Mouse (Mus musculus): ENCODE data around the gene Cdkl3. TPM values are rescaled to one million over a fixed set of nuclear protein-coding genes. Genes with fewer than 3 reads are reported as not detected.

The Cdkl3 gene
- polyA plus RNA-seq, 1 experiment: 0.24 TPM

- peaks cover 2% of the 10 kb centered on the region; the same call in 1 of the 2 replicates for H3K4me1 ChIP-seq (ENCODE audit: control insufficient read depth, insufficient read depth, insufficient read length, low read length)
- no peak for TF ChIP-seq CTCF (IDR thresholded peaks at IDR 0.05; ENCODE audit: extremely low read depth, insufficient read length, insufficient replicate concordance, low read depth, low read length)
- no peak; the same call in 1 of the 2 replicates for TF ChIP-seq POLR2A (IDR thresholded peaks at IDR 0.05; ENCODE audit: low read depth, low read length)
- H3K27ac ChIP-seq (ENCODE audit: insufficient read depth, low read depth, low read length): peak within 1 kb of the TSS; percentile 86
- H3K27me3 ChIP-seq (ENCODE audit: control insufficient read depth, insufficient read depth, low read length): no peaks in the 10 kb centered on the region
- WGBS: under 1% methylated on average over 63 of the region's 63 CpGs
- H3K36me3 ChIP-seq (ENCODE audit: control insufficient read depth, insufficient read depth, low read length): peaks cover 22% of the 10 kb centered on the region
- peak within 1 kb of the TSS; percentile 89 for H3K4me3 ChIP-seq (ENCODE audit: low read depth, low read length)
Observed at GRCm38 (mm10) chr11:52000290-52000962, 3.6 kb upstream of the Cdkl3 start, which contains the start of gene Ube2b. Ube2b (minus strand) TSS chr11:52000762.

- H3K27ac ChIP-seq (ENCODE audit: insufficient read depth, low read depth, low read length): no peak overlapping the region; the same call in 1 of the 2 replicates
- peaks cover 13% of the 10 kb centered on the region for H3K36me3 ChIP-seq (ENCODE audit: control insufficient read depth, insufficient read depth, low read length)
- no peak overlapping the region for H3K4me3 ChIP-seq (ENCODE audit: low read depth, low read length)
- H3K4me1 ChIP-seq (ENCODE audit: control insufficient read depth, insufficient read depth, insufficient read length, low read length): peaks cover 2% of the 10 kb centered on the region; the same call in 1 of the 2 replicates
- WGBS: 77% methylated on average over 10 of the region's 10 CpGs
- H3K27me3 ChIP-seq (ENCODE audit: control insufficient read depth, insufficient read depth, low read length): no peaks in the 10 kb centered on the region
- TF ChIP-seq POLR2A (IDR thresholded peaks at IDR 0.05; ENCODE audit: low read depth, low read length) (no peak), CTCF (IDR thresholded peaks at IDR 0.05; ENCODE audit: extremely low read depth, insufficient read length, insufficient replicate concordance, low read depth, low read length) (no peak)
Observed at GRCm38 (mm10) chr11:52001341-52001740, 2.7 kb upstream of the Cdkl3 start.

GRCm38 (mm10) chr11:52001861-52002260 lies 2.2 kb upstream of the Cdkl3 start:
- H3K4me1 ChIP-seq (ENCODE audit: control insufficient read depth, insufficient read depth, insufficient read length, low read length): peaks cover 2% of the 10 kb centered on the region; the same call in 1 of the 2 replicates
- no peak for TF ChIP-seq CTCF (IDR thresholded peaks at IDR 0.05; ENCODE audit: extremely low read depth, insufficient read length, insufficient replicate concordance, low read depth, low read length)
- no peak for TF ChIP-seq POLR2A (IDR thresholded peaks at IDR 0.05; ENCODE audit: low read depth, low read length)

GRCm38 (mm10) chr11:52002842-52003504 lies 1.0 kb upstream of the Cdkl3 start:
- no peak for TF ChIP-seq POLR2A (IDR thresholded peaks at IDR 0.05; ENCODE audit: low read depth, low read length)
- TF ChIP-seq CTCF (IDR thresholded peaks at IDR 0.05; ENCODE audit: extremely low read depth, insufficient read length, insufficient replicate concordance, low read depth, low read length): no peak
- Histone ChIP-seq H3K36me3 (ENCODE audit: control insufficient read depth, insufficient read depth, low read length) (no peaks in the 10 kb centered on the region), H3K4me1 (ENCODE audit: control insufficient read depth, insufficient read depth, insufficient read length, low read length) (peaks cover 2% of the 10 kb centered on the region; the same call in 1 of the 2 replicates), H3K27me3 (ENCODE audit: control insufficient read depth, insufficient read depth, low read length) (no peaks in the 10 kb centered on the region), H3K4me3 (ENCODE audit: low read depth, low read length) (no peak overlapping the region), H3K27ac (ENCODE audit: insufficient read depth, low read depth, low read length) (peak overlapping the region; percentile 93)
- 57% methylated on average over 13 of the region's 13 CpGs for WGBS

More at GRCm38 (mm10) chr11:52001861-52002260, 2.2 kb upstream of the Cdkl3 start:
- H3K36me3 ChIP-seq (ENCODE audit: control insufficient read depth, insufficient read depth, low read length): peaks cover 10% of the 10 kb centered on the region
- H3K27me3 ChIP-seq (ENCODE audit: control insufficient read depth, insufficient read depth, low read length): no peaks in the 10 kb centered on the region
- H3K4me3 ChIP-seq (ENCODE audit: low read depth, low read length): no peak overlapping the region
- no peak overlapping the region for H3K27ac ChIP-seq (ENCODE audit: insufficient read depth, low read depth, low read length)
- 96% methylated on average over 8 of the region's 8 CpGs for WGBS

GRCm38 (mm10) chr11:52003505-52003771 lies 583 bp upstream of the Cdkl3 start:
- peak overlapping the region; percentile 93 for H3K27ac ChIP-seq (ENCODE audit: insufficient read depth, low read depth, low read length)
- no peaks in the 10 kb centered on the region for H3K27me3 ChIP-seq (ENCODE audit: control insufficient read depth, insufficient read depth, low read length)
- no peak for TF ChIP-seq POLR2A (IDR thresholded peaks at IDR 0.05; ENCODE audit: low read depth, low read length)
- no peak for TF ChIP-seq CTCF (IDR thresholded peaks at IDR 0.05; ENCODE audit: extremely low read depth, insufficient read length, insufficient replicate concordance, low read depth, low read length)
- 6% methylated on average over 4 of the region's 4 CpGs for WGBS
- no peak overlapping the region; the same call in 1 of the 2 replicates for H3K4me3 ChIP-seq (ENCODE audit: low read depth, low read length)
- H3K4me1 ChIP-seq (ENCODE audit: control insufficient read depth, insufficient read depth, insufficient read length, low read length): peaks cover 2% of the 10 kb centered on the region; the same call in 1 of the 2 replicates
- H3K36me3 ChIP-seq (ENCODE audit: control insufficient read depth, insufficient read depth, low read length): no peaks in the 10 kb centered on the region

GRCm38 (mm10) chr11:52005586-52005985 lies 1.6 kb downstream of the Cdkl3 start:
- no peak overlapping the region for H3K27ac ChIP-seq (ENCODE audit: insufficient read depth, low read depth, low read length)
- WGBS: 11% methylated on average over 2 of the region's 2 CpGs
- H3K27me3 ChIP-seq (ENCODE audit: control insufficient read depth, insufficient read depth, low read length): no peaks in the 10 kb centered on the region
- TF ChIP-seq CTCF (IDR thresholded peaks at IDR 0.05; ENCODE audit: extremely low read depth, insufficient read length, insufficient replicate concordance, low read depth, low read length) (no peak), POLR2A (IDR thresholded peaks at IDR 0.05; ENCODE audit: low read depth, low read length) (no peak)
- H3K36me3 ChIP-seq (ENCODE audit: control insufficient read depth, insufficient read depth, low read length): no peaks in the 10 kb centered on the region
- no peaks in the 10 kb centered on the region; the same call in 1 of the 2 replicates for H3K4me1 ChIP-seq (ENCODE audit: control insufficient read depth, insufficient read depth, insufficient read length, low read length)
- H3K4me3 ChIP-seq (ENCODE audit: low read depth, low read length): no peak overlapping the region

- TF ChIP-seq CTCF (IDR thresholded peaks at IDR 0.05; ENCODE audit: extremely low read depth, insufficient read length, insufficient replicate concordance, low read depth, low read length) (no peak), POLR2A (IDR thresholded peaks at IDR 0.05; ENCODE audit: low read depth, low read length) (no peak)
- H3K4me3 ChIP-seq (ENCODE audit: low read depth, low read length): no peak overlapping the region
- WGBS: 87% methylated on average over 11 of the region's 11 CpGs
Observed at GRCm38 (mm10) chr11:52011011-52011410, 7.0 kb downstream of the Cdkl3 start.

More at GRCm38 (mm10) chr11:52011011-52011410, 7.0 kb downstream of the Cdkl3 start:
- Histone ChIP-seq H3K36me3 (ENCODE audit: control insufficient read depth, insufficient read depth, low read length) (no peaks in the 10 kb centered on the region), H3K27ac (ENCODE audit: insufficient read depth, low read depth, low read length) (no peak overlapping the region), H3K4me1 (ENCODE audit: control insufficient read depth, insufficient read depth, insufficient read length, low read length) (no peaks in the 10 kb centered on the region), H3K27me3 (ENCODE audit: control insufficient read depth, insufficient read depth, low read length) (no peaks in the 10 kb centered on the region)
